Mouse (Mus musculus): ENCODE measurements around the gene Sytl2. TPM values are rescaled to one million over a fixed set of nuclear protein-coding genes. Genes with fewer than 3 reads are reported as not detected.

The Sytl2 gene
- polyA plus RNA-seq, 1 experiment from 2014 or later = 7.1 TPM

- Histone ChIP-seq H3K9me3 (ENCODE audit: control insufficient read depth, low read length) (no peaks in the 10 kb centered on the region), H3K4me3 (ENCODE audit: low read depth, low read length) (peak overlapping the region; percentile 99), H3K9ac (ENCODE audit: low read length) (peak overlapping the region; percentile 99), H3K36me3 (ENCODE audit: control insufficient read depth, insufficient read depth, low read length) (no peaks in the 10 kb centered on the region), H3K27ac (replicated peaks; ENCODE audit: low read depth, low read length) (peak overlapping the region; percentile 95), H3K4me2 (ENCODE audit: low read depth, severe bottlenecking) (peak overlapping the region; percentile 73), H3K4me1 (ENCODE audit: control insufficient read depth, insufficient read depth, low read length) (no peaks in the 10 kb centered on the region), H3K27me3 (ENCODE audit: control insufficient read depth, insufficient read depth, low read length) (no peaks in the 10 kb centered on the region)
- ATAC-seq (ENCODE audit: insufficient number of reproducible peaks, low FRiP score, low TSS enrichment, low read depth) = peak; percentile 56
- DNase-seq (ENCODE audit: low spot score) = peak; percentile 79
- WGBS = under 1% methylated on average over 93 of the region's 123 CpGs
These were observed 141.3 kb downstream of the Sytl2 start for GRCm38 (mm10) chr7:90443101-90444091.

- 0% methylated on average over 6 of the region's 6 CpGs for WGBS
- Histone ChIP-seq H3K9ac (ENCODE audit: low read length) (peak overlapping the region; percentile 99), H3K4me2 (ENCODE audit: low read depth, severe bottlenecking) (peak overlapping the region; percentile 73), H3K36me3 (ENCODE audit: control insufficient read depth, insufficient read depth, low read length) (no peaks in the 10 kb centered on the region), H3K27me3 (ENCODE audit: control insufficient read depth, insufficient read depth, low read length) (no peaks in the 10 kb centered on the region), H3K9me3 (ENCODE audit: control insufficient read depth, low read length) (no peaks in the 10 kb centered on the region), H3K4me1 (ENCODE audit: control insufficient read depth, insufficient read depth, low read length) (no peaks in the 10 kb centered on the region), H3K27ac (replicated peaks; ENCODE audit: low read depth, low read length) (no peak overlapping the region), H3K4me3 (ENCODE audit: low read depth, low read length) (peak overlapping the region; percentile 99)
- ATAC-seq (ENCODE audit: insufficient number of reproducible peaks, low FRiP score, low TSS enrichment, low read depth) = no peak
- no peak for DNase-seq (ENCODE audit: low spot score)
These were observed 142.2 kb downstream of the Sytl2 start for GRCm38 (mm10) chr7:90444206-90444605.

- Histone ChIP-seq H3K27ac (replicated peaks; ENCODE audit: low read depth, low read length) (peak overlapping the region; percentile 30; the same call in 1 of the 2 replicates), H3K4me1 (ENCODE audit: control insufficient read depth, insufficient read depth, low read length) (peaks cover 3% of the 10 kb centered on the region; the same call in 1 of the 2 replicates), H3K4me2 (ENCODE audit: low read depth, severe bottlenecking) (peak overlapping the region; percentile 35), H3K9me3 (ENCODE audit: control insufficient read depth, low read length) (no peaks in the 10 kb centered on the region), H3K36me3 (ENCODE audit: control insufficient read depth, insufficient read depth, low read length) (no peaks in the 10 kb centered on the region; the same call in 1 of the 2 replicates), H3K9ac (ENCODE audit: low read length) (peak overlapping the region; percentile 79; the same call in 1 of the 2 replicates), H3K27me3 (ENCODE audit: control insufficient read depth, insufficient read depth, low read length) (no peaks in the 10 kb centered on the region), H3K4me3 (ENCODE audit: low read depth, low read length) (peak overlapping the region; percentile 63)
- ATAC-seq (ENCODE audit: insufficient number of reproducible peaks, low FRiP score, low TSS enrichment, low read depth) = no peak
- no peak for DNase-seq (ENCODE audit: low spot score)
- WGBS = 36% methylated on average over 7 of the region's 7 CpGs
These were observed 154.2 kb downstream of the Sytl2 start for GRCm38 (mm10) chr7:90456149-90456844.

- Histone ChIP-seq H3K4me2 (ENCODE audit: low read depth, severe bottlenecking) (peak within 1 kb of the TSS; percentile 35), H3K9ac (ENCODE audit: low read length) (peak within 1 kb of the TSS; percentile 79), H3K4me1 (ENCODE audit: control insufficient read depth, insufficient read depth, low read length) (peaks cover 3% of the 10 kb centered on the region; the same call in 1 of the 2 replicates), H3K9me3 (ENCODE audit: control insufficient read depth, low read length) (no peaks in the 10 kb centered on the region), H3K27ac (replicated peaks; ENCODE audit: low read depth, low read length) (peak within 1 kb of the TSS; percentile 30), H3K27me3 (ENCODE audit: control insufficient read depth, insufficient read depth, low read length) (no peaks in the 10 kb centered on the region), H3K4me3 (ENCODE audit: low read depth, low read length) (peak within 1 kb of the TSS; percentile 63), H3K36me3 (ENCODE audit: control insufficient read depth, insufficient read depth, low read length) (no peaks in the 10 kb centered on the region; the same call in 1 of the 2 replicates)
- ATAC-seq (ENCODE audit: insufficient number of reproducible peaks, low FRiP score, low TSS enrichment, low read depth) = peak; percentile 95
- DNase-seq (ENCODE audit: low spot score) = peak; percentile 88
- under 1% methylated on average over 41 of the region's 41 CpGs for WGBS
These were observed 154.9 kb downstream of the Sytl2 start, which contains the start of gene Tmem126a for GRCm38 (mm10) chr7:90456845-90457468. TSS of gene Tmem126a (minus strand) at chr7:90457229.

GRCm38 (mm10) chr7:90457517-90457916 is 155.5 kb downstream of the Sytl2 start:
- Histone ChIP-seq H3K36me3 (ENCODE audit: control insufficient read depth, insufficient read depth, low read length) (no peaks in the 10 kb centered on the region; the same call in 1 of the 2 replicates), H3K4me1 (ENCODE audit: control insufficient read depth, insufficient read depth, low read length) (peaks cover 3% of the 10 kb centered on the region; the same call in 1 of the 2 replicates), H3K4me3 (ENCODE audit: low read depth, low read length) (peak overlapping the region; percentile 63), H3K9me3 (ENCODE audit: control insufficient read depth, low read length) (no peaks in the 10 kb centered on the region), H3K4me2 (ENCODE audit: low read depth, severe bottlenecking) (peak overlapping the region; percentile 35), H3K27ac (replicated peaks; ENCODE audit: low read depth, low read length) (peak overlapping the region; percentile 30), H3K27me3 (ENCODE audit: control insufficient read depth, insufficient read depth, low read length) (no peaks in the 10 kb centered on the region), H3K9ac (ENCODE audit: low read length) (peak overlapping the region; percentile 79)
- DNase-seq (ENCODE audit: low spot score) = peak; percentile 55
- 18% methylated on average over 10 of the region's 10 CpGs for WGBS
- peak; percentile 55; the same call in 1 of the 2 replicates for ATAC-seq (ENCODE audit: insufficient number of reproducible peaks, low FRiP score, low TSS enrichment, low read depth)

Other genes with a start within 250 kb of the Sytl2 start
- gene Picalm, start 172.0 kb upstream of the Sytl2 start, polyA plus RNA-seq (2014; fragmentation: Nextera tagmentation; extraction: Ambion mirVana) = 34.0 and 35.4 TPM in 2 replicates
- gene Ccdc83, start 36.5 kb upstream of the Sytl2 start, polyA plus RNA-seq (2014; fragmentation: Nextera tagmentation; extraction: Ambion mirVana) = not detected in 2 replicates
- 2.1 and 3.1 TPM in 2 replicates for gene Ccdc89, start 124.3 kb downstream of the Sytl2 start, polyA plus RNA-seq (2014; fragmentation: Nextera tagmentation; extraction: Ambion mirVana)
- 45.8 and 47.2 TPM in 2 replicates for gene Crebzf, start 140.5 kb downstream of the Sytl2 start, polyA plus RNA-seq (2014; fragmentation: Nextera tagmentation; extraction: Ambion mirVana)
- 109 and 119 TPM in 2 replicates for gene Tmem126a, start 155.0 kb downstream of the Sytl2 start, polyA plus RNA-seq (2014; fragmentation: Nextera tagmentation; extraction: Ambion mirVana)
- 37.0 and 41.1 TPM in 2 replicates for gene Tmem126b, start 173.7 kb downstream of the Sytl2 start, polyA plus RNA-seq (2014; fragmentation: Nextera tagmentation; extraction: Ambion mirVana)
- gene Dlg2, start 174.4 kb downstream of the Sytl2 start, polyA plus RNA-seq (2014; fragmentation: Nextera tagmentation; extraction: Ambion mirVana) = 0.91 and 1.3 TPM in 2 replicates

Data from limb, embryonic 11.5 days (tissue).